Mouse (Mus musculus): ENCODE measurements around the gene Mpp2.

Gene Mpp2

DNA sequence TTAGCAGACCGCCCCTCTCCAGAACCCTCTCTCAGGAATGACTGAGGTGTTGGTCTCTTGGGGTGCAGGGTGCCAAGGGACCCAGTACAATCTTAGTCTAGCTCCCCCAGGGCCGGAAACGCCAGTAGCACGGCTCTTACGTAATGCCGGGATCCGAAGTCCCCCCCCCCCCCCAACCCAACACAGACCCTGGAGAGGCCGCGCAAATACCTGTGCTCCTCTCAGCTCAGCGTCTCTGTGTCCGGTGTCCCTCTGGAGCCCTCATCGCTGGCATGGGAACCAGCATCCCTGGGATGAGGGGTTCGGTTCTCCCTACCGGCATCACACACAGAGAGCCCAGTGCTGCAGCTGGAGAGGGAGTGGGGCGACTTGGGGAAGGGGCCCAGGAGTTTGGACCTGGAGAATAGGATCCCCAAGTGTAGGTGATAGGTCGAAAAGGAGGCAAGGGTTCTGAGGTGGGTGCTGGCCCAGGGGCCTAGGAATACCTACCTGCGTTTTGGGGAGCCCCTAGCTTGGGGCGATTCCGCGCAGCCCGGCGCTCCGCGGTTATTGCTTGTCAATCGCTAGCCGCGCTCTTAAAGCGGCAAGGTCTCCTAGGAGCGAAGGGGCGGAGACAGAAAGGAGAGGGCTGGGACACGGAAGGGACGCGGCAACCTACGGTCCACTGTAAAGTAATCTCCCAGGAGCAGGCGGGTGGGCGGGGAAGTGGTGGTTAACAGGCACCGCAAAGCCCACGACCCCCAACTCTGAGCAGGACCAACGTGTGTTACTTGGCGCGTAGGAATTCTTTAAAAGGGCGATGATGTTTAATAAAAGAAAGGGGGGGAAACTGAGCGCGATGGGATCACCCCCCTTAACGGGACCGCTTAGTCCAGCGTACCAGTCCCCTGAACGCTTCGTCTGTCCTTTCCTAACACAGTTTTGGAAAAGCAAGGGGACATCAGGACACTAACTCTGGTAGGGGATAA, at the start of gene Mpp2:
Gene Mpp2 (minus strand): TSS at position 585 of the 968 bp plus-strand sequence.
- DNase-seq, result no peak

DNA sequence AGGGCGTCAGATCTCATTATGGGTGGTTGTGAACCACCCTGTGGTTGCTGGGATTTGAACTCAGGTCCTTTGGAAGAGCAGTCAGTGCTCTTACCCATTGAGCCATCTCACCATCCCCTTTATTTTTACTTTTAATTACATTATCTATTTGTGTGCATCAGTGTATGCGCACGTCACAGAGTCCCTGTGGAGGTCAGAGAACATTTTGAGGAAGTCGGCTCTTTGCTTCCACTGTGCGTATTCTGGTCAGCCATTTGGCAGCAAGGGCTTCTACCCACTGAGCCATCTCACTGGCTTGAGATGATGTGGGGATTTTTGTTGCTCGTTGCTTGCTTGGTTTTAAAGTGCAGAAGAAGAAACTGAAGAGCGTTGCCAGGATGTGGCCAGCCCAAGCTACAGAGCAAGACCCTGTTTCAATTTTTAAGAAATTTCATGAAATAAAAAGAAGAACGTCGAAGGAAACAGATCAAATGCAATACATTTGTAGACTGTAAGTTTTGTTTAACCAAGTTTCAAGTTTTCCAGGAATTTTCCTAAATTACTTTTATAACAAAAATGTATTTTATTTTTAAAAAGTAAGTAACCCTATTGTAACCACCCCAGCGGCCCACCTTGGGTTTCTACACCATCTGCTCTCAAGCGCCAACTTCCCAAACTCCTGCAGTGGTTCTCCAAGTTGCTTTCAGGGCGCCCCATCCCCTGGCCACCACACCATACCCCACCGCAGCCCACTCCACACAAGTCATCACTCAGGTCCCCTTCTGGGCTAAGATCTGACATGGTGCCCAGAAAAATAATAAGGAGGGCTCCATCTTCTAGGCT, 49.5 kb upstream of the Mpp2 start:
- DNase-seq, result no peak

- DNase-seq, result no peak
Measured at GRCm38 (mm10) chr11:102134516-102134915, 46.2 kb upstream of the Mpp2 start.

DNA sequence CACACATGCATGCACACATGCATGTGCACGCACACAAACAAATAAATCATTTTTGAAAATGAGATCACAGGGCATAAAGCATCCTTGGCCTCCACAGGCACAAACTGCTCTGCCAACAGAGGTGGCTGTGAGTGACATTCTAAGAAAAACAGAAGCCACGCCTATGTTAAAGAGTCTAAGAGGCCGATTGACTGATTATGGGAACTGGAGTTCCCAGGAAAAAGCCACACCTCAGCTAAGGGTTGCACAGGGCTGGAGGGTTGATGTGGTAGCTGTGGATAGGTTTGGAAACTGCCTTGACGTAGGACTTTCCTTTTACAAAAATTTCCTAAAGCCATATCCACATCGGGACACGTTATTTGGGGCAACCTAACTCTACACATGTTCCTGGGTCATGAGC, 29.1 kb upstream of the Mpp2 start:
- no peak for DNase-seq

DNA sequence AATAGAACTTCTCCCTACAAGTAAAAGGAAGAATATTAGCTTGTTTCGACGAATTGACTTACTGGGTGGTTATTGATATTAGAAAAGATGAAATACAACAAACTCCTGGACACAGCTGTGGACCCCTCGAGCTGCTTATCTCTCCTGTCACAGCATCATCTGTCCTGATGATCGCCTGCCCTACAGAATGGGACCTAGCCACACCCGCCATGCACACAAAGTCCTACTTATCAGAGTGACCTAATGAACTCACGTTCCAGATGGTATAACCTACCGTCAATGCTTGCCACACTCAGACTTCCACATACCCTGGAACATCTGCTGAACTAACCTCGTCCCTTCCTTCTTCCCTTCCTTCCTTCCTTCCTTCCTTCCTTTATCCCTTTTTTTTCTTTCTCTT, 27.9 kb upstream of the Mpp2 start:
- no peak for DNase-seq

DNA sequence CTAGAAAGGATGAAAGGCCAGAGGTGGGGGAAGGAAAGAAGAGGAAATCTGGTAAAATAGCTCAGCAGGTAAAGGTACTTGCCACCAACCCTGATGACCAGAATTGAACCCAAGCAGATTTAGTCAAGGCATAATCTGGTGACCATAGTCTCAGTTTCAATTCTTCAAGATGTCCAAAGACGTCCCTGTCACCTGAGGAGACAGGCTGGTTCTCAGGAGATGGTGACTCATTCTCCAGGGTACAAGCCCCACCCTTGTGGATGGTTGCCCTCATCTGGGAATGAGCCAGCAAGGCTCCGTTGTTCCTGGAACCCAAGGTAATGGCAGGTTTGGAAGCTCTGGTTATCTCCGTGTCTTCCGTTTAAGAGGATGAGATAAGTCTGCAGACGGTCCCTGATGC, 23.3 kb upstream of the Mpp2 start:
- no peak for DNase-seq

DNA sequence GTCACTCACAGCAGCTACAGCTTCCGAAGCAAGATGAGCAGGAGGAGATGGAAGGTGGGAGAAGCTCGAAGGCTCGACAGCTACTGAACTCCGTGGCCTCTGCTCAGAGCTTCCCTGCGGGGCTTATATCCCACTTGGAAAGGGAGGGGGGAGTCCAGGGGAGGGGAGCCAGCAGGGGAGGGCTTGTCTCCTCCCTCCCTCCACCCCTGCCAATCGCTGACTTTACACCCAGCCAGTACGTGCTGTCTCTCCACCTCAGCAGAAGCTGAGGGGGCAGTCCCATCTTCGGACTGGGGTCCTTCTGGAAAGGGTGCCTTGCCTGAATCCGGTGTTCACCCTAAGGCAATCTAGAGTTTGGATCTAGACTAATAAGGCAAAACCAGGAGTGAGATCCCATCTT, 19.4 kb upstream of the Mpp2 start, which contains the start of gene Pyy:
Gene Pyy (minus strand): TSS at position 101 of the 400 bp plus-strand sequence.
- DNase-seq, result no peak

DNA sequence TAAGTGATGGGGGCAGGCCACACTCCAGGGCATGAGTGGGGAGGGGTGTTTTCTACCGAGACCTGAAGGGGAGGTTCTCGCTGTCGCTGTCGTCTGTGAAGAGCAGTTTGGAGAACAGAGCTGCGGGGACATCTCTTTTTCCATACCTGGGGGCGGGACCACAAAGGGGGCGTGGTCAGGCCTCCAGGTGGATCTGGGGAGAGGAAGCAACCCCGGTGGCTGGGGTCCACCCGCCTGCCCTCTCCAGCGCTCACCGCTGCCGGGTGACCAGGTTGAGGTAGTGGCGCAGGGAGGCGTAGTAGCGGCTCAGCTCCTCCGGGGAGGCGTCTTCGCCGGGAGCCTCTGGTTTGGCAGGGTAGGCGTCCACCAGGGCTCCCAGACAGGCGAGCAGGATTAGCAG, 18.6 kb upstream of the Mpp2 start:
- no peak for DNase-seq

DNA sequence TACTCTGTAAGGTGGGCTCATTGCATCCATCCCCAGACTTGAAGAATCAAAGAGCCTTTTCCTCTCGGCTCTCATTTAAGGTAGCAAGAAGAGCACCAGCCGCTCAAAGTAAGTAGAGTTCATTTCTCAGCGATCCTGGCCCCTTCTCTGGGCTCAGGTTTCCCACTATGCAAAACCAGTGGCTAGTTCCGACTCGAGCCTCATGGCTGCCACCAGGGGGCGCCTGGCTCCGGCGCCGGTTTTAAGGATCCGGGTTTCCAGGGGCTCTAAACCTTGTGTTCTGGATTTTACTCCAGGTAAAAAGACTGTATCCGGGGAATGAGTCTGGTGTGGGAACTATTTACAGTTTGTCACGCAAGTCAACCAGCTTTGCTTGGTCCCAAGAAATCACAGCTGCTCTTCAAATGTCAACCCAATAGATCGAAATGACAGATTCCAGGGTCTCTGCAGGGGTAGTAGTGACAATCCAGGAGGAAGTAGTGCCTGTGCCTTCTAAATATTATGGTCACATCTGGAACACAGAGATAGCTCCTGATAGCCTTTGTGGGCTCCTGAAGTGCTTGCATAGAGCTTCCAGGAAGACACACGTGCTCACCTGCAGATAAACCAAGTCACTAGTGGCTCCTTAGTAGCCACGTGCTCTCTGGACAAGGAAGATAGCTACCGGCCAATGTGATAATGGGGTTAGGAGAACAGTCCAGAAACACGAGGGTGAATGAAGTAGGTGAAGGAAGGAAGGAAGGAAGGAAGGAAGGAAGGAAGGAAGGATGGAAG, 14.4 kb upstream of the Mpp2 start:
- DNase-seq, result no peak

DNA sequence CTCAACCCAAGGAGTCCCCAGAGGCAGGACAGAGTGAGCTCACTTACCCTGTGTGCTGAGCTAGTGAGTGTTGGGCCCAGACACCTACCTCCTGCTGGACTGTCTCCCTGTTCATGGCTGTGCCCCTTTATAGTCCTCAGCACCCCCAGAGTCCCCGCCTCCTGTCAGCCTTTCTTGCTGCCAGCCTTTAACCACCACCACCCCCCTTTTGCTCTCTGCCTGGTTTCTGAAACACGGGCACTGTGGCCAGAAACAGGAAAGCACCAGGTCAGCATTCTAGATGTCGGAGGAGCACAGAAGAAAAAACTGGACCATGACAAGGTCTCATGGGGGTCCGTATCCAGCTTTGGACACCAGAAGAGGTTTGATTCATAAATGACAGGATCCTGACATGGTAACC, 12.9 kb upstream of the Mpp2 start, which contains the start of gene Ppy:
Gene Ppy (minus strand): TSS at position 101 of the 400 bp plus-strand sequence.
- DNase-seq, result no peak

- peak in 1 of 2 experiments; percentile 7 for DNase-seq
Measured at GRCm38 (mm10) chr11:102096887-102097391, 8.6 kb upstream of the Mpp2 start.

- DNase-seq, result no peak
Measured at GRCm38 (mm10) chr11:102096446-102096845, 8.1 kb upstream of the Mpp2 start.

DNA sequence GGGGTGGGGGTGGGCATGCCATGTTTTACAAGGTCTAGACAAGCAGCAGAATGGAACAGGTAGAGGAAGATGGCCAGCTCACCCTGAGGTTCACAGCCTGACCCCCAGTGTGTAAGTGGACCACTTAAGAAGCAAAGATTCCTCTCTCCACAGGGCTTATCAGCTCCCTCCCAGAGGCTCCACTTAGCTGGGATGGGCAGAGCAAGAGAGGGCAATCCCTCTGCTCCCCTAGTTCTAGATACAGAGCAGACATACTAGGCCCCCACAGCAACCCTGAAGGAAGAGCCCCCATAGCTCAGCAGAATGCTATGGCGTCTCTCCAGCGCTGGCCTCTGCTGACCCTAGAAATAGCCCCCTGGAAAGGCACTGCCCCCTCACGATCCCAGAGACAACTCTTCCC, 7.4 kb upstream of the Mpp2 start:
- no peak for DNase-seq

DNA sequence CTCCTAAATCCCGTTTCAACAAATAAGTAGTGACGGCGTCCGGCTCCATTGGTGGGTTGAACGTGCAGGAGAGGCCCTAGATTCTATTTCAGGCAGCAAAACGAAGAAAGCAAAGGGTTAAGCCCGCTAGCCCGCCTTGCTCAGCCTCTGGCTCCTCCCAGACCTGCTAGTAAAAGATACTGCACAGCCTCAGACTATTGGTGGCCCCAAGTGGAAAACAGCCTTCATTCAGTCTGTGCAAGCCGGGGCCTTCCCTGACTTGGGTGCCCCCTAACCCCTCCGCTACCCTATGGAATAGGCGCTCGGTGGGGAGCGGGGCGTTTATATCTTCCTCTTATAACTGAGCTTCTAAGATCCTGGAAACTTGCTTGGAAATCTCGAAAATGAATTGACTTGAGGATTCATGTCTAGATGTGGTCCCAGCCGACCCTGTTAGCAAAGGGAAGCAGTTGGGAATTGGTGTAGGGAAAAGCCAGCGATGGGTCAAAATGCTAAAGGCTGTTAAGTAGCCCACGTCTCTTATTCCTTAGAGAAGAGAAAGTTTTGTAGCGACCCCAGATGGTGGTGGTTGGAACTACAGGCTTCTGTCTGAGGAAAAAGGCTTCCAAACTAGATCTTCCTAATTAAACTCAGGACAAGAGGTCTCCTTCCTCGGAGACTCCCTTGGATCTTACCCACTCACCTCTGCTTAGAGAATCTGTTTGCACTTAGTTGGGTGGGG, 933 bp upstream of the Mpp2 start:
- no peak for DNase-seq

DNA sequence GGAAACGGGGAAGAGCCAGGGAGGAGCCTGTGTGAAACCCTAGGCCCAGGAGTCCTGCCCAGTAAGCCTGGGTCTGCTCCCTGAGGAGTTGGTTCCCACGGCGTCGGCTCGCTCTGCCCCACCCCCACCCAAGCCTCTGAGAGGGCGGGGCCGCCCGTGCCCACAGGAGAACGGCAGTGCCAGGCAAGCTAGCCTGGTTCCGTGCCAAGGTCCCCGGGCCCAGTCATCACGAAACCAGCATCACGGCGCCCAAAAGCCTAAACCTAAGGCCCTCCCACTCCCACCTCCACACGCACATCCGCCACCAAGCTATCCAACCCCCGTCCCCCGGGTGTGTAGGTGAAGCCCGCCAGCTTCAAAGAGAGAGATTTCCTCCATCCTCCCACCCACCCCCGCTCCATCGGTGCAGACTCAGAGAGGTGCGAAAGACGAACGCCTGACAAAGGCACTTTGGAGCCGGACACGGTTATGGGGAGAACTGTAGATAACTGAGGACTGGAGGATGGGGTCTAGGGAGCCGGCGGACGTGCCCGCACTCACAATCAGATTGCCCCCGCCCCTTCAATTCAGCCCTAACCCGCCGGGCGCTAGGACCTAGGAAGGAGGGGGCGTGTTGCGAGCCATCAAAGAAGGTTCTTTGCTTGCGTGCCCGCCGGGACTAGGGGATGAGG, 1.1 kb downstream of the Mpp2 start:
- peak; percentile 15 to 31 for DNase-seq

- no peak for DNase-seq
Measured at GRCm38 (mm10) chr11:102086331-102086730, 2.0 kb downstream of the Mpp2 start.

DNA sequence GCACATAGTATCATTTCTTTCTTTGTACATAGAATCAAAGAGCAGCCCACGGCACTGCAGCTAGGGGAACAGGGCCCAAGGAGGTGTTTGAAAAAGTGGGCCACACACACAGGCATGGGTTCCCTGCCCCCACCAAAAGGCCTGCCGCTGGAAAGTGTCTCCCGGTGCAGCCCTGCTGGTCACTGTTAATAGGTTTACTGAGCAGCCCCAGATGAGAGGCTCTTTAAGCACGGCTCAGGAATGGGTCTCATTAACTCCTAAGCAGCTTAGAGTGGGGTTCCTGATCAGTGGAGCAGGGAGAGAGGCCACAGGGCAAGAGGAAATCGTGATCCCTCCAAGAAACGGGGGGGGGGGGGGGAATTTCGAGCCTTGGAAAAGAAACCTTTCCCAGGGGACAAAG, 4.2 kb downstream of the Mpp2 start:
- DNase-seq, result no peak

DNA sequence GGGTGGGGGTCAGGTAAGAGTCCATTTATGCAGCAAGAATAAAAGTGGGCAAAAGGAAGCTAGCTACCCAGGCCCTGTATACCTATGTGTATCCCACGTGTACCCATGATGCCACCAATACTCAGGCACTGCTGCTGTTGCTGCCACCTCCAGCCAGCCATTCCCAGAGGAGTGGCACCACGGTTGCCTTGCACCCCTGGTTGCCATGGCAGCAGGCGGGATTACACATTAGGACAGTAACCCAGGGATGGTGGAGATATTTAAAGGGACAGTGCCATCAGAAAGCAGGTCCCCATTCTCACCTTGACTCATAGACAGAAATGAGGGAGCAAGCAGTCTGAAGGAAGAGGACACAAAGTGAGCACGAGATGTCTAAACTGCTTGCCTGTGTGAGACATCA, 5.1 kb downstream of the Mpp2 start:
- DNase-seq, result no peak

DNA sequence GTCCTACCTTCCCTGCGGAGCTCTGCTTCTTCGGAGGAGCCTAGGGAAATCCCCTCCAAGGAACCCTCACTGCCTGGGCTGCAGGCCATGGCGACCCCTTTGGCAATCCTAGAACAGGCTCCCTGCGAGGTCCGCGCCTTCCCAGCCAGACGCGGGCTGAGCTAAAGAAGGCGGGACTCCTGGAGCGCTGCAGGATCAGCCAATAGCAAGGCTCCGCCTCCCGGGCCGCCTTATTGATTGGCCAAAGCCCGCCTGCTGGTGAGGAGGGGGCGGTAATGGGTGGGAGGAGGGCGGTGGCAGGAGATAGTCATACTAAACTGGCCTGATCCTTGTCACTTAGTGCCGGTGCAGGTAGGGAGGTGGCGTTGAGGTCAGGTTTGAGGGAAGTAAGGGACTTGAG, 6.0 kb downstream of the Mpp2 start:
- no peak for DNase-seq

GRCm38 (mm10) chr11:102073722-102074121, 14.6 kb downstream of the Mpp2 start:
- DNase-seq, result no peak

GRCm38 (mm10) chr11:102072729-102073128, 15.6 kb downstream of the Mpp2 start:
- no peak for DNase-seq

Data from thymus, adult 18-20 months (tissue).